Mouse (Mus musculus): Measurements from ENCODE around the gene Gpr3. TPM values are rescaled to one million over a fixed set of nuclear protein-coding genes. Genes with fewer than 3 reads are reported as not detected.

Gpr3 gene
- polyA plus RNA-seq, 1 experiment from 2014 or later: not detected

GRCm38 (mm10) chr4:133172451-133172850 lies 39.9 kb downstream of the Gpr3 start:
- DNase-seq (ENCODE audit: low spot score): no peak

- no peak for DNase-seq (ENCODE audit: low spot score)
These were observed 41.7 kb downstream of the Gpr3 start for GRCm38 (mm10) chr4:133170616-133171015.

DNA sequence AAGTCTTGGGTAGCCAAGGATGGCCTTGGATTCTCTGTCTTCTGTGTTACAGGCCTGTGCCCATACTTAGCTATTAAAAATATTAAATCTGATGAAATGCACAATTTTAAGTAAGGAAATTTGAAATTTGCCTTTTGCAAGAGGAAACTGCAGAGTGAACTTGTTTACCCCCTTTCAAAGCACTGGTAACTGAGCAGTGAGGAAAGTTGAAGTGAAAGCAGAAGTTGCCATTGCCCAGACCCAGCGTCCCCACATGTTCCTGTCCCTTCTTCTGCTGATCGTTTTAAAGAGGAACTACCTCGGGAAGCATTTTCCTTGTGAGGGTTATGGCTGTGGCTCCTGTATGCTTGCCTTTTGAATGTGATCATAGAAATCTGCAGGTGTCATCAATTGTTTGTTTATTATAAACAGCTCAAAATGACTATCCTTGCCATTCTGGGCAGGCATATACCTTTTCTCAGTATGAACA lies 42.2 kb downstream of the Gpr3 start:
- no peak for DNase-seq (ENCODE audit: low spot score)

- peak; percentile 74 for DNase-seq (ENCODE audit: low spot score)
These were observed 42.9 kb downstream of the Gpr3 start for GRCm38 (mm10) chr4:133169237-133170055.

DNA sequence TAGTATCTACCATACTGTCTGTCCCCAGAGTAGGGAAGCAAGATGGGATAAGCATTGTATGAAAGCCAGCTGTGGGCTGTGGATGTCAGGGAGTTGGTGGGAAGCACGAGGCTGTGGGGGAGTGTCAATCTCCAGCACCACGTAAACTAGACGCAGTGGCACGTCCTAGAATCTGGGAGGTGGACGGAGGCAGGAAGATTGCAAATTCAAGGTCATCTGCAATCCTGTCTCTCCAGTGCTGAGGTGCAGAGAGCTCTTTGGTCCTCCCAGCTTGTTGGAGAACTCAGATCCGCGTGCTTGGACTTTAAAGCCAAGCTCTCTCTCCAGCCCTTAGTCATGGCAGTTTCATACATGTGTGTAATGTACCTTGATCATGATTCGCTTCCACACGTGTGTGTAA lies 45.6 kb downstream of the Gpr3 start:
- no peak for DNase-seq (ENCODE audit: low spot score)

DNA sequence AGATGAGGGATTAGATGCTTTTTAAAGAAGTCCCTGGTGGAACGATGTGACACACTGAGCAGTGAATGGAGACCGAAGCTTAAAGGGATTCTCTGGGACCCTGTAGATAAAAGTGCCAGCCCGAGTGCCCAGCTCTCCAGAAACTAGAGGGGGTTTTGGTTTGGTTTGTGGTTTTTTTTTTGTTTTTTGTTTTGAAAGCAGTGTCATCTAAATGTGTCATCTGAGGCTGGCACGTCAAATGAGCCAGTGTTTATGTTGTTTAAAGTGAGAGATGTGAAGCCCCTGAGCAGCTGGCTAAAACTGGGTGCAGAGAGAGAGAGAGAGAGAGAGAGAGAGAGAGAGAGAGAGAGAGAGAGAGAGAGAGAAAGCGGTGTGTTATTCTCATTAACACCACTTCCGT lies 50.1 kb downstream of the Gpr3 start:
- DNase-seq (ENCODE audit: low spot score): peak; percentile 78

DNA sequence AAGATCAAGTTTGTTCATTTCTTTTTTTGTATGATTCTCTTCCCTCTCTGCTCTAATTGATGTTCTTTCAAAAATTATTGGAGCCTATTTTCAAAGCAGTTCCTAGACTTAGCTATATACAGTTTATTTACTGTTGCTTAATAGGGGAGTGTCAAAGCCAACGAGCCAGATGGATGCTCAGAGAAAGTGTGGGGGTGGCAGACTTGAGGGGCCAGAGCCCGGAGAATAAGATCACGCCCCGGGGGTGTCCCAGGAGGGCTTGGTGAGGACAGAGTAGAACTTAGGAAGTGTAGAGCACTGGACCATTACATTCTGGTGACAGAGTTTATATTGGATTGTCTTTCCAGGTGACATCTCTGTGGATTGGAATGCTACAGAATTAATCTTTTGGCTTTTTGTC lies 51.5 kb downstream of the Gpr3 start:
- no peak for DNase-seq (ENCODE audit: low spot score)

GRCm38 (mm10) chr4:133160211-133160610 lies 52.1 kb downstream of the Gpr3 start:
- no peak for DNase-seq (ENCODE audit: low spot score)

GRCm38 (mm10) chr4:133159646-133160045 lies 52.7 kb downstream of the Gpr3 start:
- DNase-seq (ENCODE audit: low spot score): no peak

Small RNA genes within 50 kb of the gene (microRNA-seq; reads per million reads assigned to microRNA genes)
- gene Mir7017 (ENCODE audit: borderline number of aligned reads): 1.7 reads per million

Other genes with a start within 250 kb of the Gpr3 start
- gene Fgr, start 238.4 kb downstream of the Gpr3 start, polyA plus RNA-seq (2015; fragmentation: Nextera tagmentation; extraction: Ambion mirVana): 6.0 and 7.8 TPM in 2 replicates
- gene Ahdc1, start 201.3 kb downstream of the Gpr3 start, polyA plus RNA-seq (2015; fragmentation: Nextera tagmentation; extraction: Ambion mirVana): 5.3 and 8.0 TPM in 2 replicates
- gene Wasf2, start 82.0 kb downstream of the Gpr3 start, polyA plus RNA-seq (2015; fragmentation: Nextera tagmentation; extraction: Ambion mirVana): 140 and 190 TPM in 2 replicates
- 0.86 and 1.1 TPM in 2 replicates for gene Cd164l2, start 405 bp downstream of the Gpr3 start, polyA plus RNA-seq (2015; fragmentation: Nextera tagmentation; extraction: Ambion mirVana)
- 2.2 and 2.6 TPM in 2 replicates for gene Map3k6, start 28.3 kb upstream of the Gpr3 start, polyA plus RNA-seq (2015; fragmentation: Nextera tagmentation; extraction: Ambion mirVana)
- 34.2 and 34.8 TPM in 2 replicates for gene Sytl1, start 50.6 kb upstream of the Gpr3 start, polyA plus RNA-seq (2015; fragmentation: Nextera tagmentation; extraction: Ambion mirVana)
- gene Tmem222, start 65.3 kb upstream of the Gpr3 start, polyA plus RNA-seq (2015; fragmentation: Nextera tagmentation; extraction: Ambion mirVana): 93.2 and 94.0 TPM in 2 replicates
- gene Wdtc1, start 140.9 kb upstream of the Gpr3 start, polyA plus RNA-seq (2015; fragmentation: Nextera tagmentation; extraction: Ambion mirVana): 13.6 and 14.2 TPM in 2 replicates
- 5.2 and 6.2 TPM in 2 replicates for gene Slc9a1, start 157.2 kb upstream of the Gpr3 start, polyA plus RNA-seq (2015; fragmentation: Nextera tagmentation; extraction: Ambion mirVana)

All from thymus, postnatal 0 days (tissue).